Mouse (Mus musculus) frontal cortex, postnatal 14 days (tissue): ENCODE measurements at regions not wholly inside any gene's neighbourhood (a gene's known extent, or its start where the extent isn't known, plus 50 kb on each side); places are given as distances from the start of the nearest gene placed in this dataset.

ENCODE experiments used
- DNase-seq, 2 experiments: peaks; one replicate each; pipeline ENCODE4 v3.0.0; 2022; ENCODE audit warnings: low spot score in 2 of 2

- DNase-seq, result no peak
Observed at GRCm38 (mm10) chr1:143071781-143072382, 568.6 kb upstream of the B3galt2 start.

DNA sequence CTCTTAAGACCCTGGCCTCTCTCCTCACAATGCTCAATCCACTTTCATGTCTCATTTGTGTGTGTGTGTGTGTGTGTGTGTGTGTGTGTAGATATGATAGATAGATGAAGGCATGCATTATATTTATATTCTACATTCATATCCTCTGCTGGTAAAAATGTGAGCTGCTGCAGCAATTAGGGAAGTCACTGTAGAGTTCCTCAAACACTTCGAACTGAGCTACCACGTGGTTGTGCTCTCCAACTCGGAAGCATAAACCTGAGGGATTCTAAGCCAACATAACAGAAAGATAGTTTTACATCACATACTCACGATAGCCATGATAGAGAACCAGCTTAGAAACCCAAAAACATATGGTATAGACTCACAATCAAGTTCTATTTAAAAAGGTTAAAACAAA is 565.5 kb upstream of the B3galt2 start:
- no peak for DNase-seq

GRCm38 (mm10) chr1:143080441-143080840 is 560.0 kb upstream of the B3galt2 start:
- no peak for DNase-seq

- no peak for DNase-seq
Observed at GRCm38 (mm10) chr1:143096904-143097303, 543.6 kb upstream of the B3galt2 start.

DNA sequence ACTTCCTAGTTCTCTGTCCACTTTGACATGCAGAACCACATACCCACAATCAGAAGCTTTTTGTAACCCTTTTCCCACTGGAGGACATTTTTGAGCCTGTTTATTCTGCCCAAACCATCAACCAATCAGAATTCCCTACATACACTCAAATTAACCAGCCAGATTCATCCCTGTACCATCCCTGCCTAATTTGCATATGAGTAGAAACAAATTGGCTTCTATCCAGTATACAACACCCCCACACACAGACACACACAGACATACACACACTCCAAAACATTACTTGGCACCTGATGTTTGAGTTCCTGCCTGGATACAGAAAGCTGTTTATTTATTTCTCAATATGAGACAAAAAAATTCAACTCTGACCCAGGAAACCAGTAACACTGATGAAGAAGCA is 542.2 kb upstream of the B3galt2 start:
- no peak for DNase-seq

GRCm38 (mm10) chr1:143122185-143122584 is 518.3 kb upstream of the B3galt2 start:
- no peak for DNase-seq

DNA sequence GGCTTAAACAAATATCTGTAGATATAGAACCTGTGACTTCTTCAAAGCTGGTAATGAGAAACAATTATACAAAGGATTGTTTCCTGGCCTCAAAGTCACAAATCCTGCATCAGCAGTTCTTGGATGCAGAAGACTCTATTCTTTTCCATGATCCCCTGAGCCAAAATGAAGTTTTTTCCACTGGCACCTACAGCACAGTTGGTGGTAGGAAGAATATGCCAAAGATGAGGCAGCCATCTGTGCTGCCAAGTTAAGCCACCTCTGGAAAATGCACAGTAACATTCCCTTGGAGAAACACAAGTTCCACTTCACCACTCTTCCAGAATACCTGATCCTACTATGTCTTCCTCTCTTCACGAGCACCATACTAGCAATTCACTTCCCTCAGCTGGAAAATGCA is 510.2 kb upstream of the B3galt2 start:
- DNase-seq, result no peak

DNA sequence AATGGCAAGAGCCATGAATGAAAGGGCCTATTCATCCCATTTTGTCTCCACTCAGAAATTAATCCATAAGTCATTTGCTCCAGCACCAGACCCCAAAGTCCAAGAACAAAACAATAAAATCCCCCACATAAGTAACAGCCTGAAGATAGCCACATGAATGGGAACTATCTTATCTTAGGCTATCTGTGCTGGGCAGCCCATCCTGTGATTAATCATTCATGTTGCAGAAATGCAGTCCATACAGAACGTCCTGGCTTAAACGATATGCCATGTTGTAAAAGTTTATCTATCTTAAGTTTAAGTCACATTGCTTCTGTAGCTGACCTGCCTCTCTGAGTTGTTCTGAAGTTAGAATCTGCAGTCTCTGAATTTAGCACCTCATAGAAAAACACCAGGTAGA is 507.7 kb upstream of the B3galt2 start:
- no peak for DNase-seq

DNA sequence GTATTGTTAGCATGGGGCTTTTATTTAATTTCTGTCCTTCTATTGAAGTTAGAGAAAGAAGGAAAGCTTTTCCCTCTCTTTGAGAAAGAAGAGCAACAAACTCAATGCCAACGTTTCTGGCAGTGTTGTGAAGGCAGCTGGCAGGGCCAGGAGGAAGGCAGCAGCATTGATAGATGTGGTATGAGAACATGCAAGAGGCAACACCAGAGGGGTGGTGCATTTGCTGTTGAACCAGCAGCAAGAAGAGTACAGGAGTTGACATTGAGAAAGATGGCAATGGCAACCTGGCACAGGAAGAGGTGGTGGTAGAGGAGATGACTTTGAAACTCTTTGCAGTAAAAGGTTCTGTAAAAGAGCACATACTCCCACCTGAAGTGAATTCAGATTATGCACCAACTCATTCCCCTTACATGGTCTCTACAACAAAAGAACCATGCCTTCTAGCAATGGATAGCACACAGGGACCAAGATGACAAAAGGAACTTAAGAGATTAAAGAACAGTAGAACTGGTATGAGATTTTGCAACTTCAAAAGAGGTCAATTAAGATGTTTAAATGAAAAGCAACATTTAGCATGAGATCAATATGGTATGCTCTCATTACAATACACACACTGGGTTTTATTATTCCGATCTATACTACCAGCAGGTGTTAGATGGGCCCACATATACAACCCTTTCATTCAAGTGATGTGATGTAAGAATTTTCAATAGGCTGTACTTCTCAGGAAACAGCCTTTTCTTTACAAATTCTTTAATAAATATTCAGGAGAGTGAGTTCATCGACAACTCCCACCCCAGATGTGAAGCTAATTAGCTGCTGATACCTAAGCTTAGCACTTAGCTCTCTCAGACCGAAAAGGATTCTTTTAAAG is 495.1 kb upstream of the B3galt2 start:
- DNase-seq, result no peak

DNA sequence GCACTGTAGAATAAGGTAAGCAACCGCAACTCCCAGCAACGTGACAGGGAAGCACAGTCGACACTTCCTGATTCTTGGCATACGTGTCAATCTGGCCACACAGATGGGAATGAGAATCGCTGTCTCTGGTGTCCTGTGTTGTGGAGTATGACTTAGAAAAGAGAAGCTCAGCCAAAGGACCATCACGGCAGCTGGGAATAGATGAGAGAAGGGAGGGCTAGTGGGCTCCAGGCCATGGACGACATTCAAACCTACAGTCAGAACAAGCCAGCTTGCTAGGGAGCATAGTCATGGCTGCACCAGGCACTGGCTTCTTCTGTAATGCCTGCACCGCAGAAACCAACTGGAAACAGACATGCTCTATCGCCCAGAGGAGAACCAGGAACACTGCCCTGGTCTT is 469.2 kb upstream of the B3galt2 start:
- no peak for DNase-seq

- no peak for DNase-seq
Observed at GRCm38 (mm10) chr1:143173836-143174235, 466.6 kb upstream of the B3galt2 start.

- DNase-seq, result no peak
Observed at GRCm38 (mm10) chr1:143192167-143192793, 448.2 kb upstream of the B3galt2 start.

- DNase-seq, result peak; percentile 14 to 29
Observed at GRCm38 (mm10) chr1:143200213-143200889, 440.1 kb upstream of the B3galt2 start.

GRCm38 (mm10) chr1:143200971-143201370 is 439.5 kb upstream of the B3galt2 start:
- no peak for DNase-seq

- no peak for DNase-seq
Observed at GRCm38 (mm10) chr1:143202182-143202581, 438.3 kb upstream of the B3galt2 start.

DNA sequence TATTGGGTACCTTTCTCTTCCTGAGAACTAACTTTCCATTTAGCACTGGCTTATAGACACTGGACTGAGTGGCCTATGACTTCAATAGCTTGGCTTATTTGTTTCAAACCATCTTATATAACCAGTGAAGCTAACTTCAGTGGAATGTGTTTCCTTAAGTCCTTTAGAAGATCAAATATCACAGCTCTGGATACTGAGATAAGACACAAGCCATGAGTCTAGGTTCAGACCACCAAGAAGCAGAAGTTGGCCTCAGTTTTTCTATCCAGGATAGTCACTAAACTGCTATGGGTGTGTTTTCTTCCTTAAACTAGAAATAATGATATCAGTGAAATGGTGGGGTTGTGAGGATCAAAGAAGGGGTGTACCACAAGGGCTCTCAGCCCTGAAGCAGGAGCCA is 436.4 kb upstream of the B3galt2 start:
- no peak for DNase-seq

DNA sequence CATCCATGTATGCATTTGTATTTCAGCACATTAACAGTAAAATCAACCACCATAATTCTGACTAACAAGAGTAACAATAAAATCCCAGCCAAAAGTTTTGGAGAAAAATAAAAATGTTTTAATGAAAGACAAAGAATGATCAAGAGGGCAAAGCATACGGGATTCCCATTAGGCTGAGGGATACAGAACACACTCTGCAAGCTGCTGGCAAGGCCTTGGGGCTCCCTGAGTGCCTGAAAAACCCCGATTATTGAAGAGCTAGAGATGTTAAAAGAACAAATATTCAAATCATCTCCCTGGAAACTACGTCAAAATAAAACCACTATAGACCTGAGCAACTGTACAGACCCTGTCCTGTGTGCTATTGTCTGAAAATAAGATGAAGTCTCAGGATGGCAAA is 433.5 kb upstream of the B3galt2 start:
- DNase-seq, result no peak

DNA sequence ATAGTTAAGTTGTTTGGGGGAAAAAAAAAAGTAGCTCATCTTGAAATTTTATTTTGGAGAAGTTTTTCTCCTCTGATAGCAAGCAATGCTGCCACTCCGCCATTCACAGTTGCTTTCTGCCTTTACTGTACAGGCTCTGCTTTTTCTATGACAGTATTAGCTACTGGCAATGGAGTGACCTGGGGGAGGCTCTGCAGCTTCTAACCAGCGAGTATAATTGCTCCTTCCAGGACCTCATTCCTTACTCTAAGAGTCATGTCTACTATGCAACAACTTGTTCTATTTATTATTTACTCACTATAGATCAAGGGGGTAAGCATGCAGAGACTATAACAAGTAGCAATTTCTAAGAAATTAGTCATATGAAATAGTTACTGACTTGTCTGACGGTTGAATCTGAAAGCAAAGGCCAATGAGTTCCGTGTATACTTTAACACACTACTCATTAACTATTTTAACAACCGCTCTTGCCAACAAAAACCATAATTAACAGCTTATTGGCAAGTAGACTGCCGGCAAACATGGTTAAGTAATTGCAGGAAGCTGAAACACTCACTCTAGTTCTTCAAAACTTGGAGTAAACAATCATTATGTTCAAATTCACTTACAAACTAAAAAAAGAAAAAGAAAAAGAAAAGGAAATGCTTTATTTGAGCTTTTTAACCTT is 432.9 kb upstream of the B3galt2 start:
- DNase-seq, result no peak

GRCm38 (mm10) chr1:143217401-143217800 is 423.1 kb upstream of the B3galt2 start:
- no peak for DNase-seq

DNA sequence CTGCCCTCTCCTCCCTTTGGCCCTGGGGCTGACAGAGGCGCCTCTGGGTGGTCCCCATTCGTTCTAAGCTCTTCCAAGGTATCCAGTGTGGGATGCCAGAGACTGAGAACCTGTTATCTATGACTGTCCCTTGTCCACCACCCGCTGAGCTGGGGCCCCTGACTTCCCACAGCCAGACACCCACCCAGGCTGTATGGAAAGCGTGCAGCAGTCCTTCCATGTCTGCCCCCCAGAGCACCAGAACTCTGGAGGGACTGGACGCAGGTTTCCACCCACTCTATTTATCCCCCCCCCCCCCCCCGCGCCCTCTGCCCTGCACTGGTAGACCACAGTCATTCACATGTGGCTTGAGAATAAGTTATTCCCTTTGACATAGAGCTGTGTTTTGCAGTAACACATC is 408.5 kb upstream of the B3galt2 start:
- DNase-seq, result no peak

GRCm38 (mm10) chr1:143258470-143259215 is 381.8 kb upstream of the B3galt2 start:
- DNase-seq, result no peak
